Mouse (Mus musculus) layer of hippocampus, adult 8-10 months (tissue): ENCODE measurements around the gene Tas2r114. TPM values are rescaled to one million over a fixed set of nuclear protein-coding genes. Genes with fewer than 3 reads are reported as not detected.

Experiments
- DNase-seq, 2 experiments: peaks; one replicate each; pipeline ENCODE4 v3.0.0; 2022; ENCODE audit warnings: low spot score in 2 of 2
- total RNA-seq, 4 experiments: library from RNA; stranded (reverse); gene quantifications; 2 replicates each; pipeline ENCODE4 v1.2.4; 2022

Tas2r114 gene
- total RNA-seq, result not detected

- no peak for DNase-seq
Measured at GRCm38 (mm10) chr6:131689963-131690362, at the start of gene Tas2r114. TSS of gene Tas2r114 (minus strand) at chr6:131690063.

- no peak for DNase-seq
Measured at GRCm38 (mm10) chr6:131712803-131713202, 22.9 kb upstream of the Tas2r114 start.

GRCm38 (mm10) chr6:131687395-131687794, 2.5 kb downstream of the Tas2r114 start, which contains the start of gene Tas2r105:
TSS of gene Tas2r105 (minus strand) at chr6:131687495.
- DNase-seq, result no peak

GRCm38 (mm10) chr6:131685644-131686043, 4.2 kb downstream of the Tas2r114 start, which contains the start of gene Tas2r104:
TSS of gene Tas2r104 (minus strand) at chr6:131685744.
- no peak for DNase-seq

GRCm38 (mm10) chr6:131678786-131679185, 11.1 kb downstream of the Tas2r114 start, which contains the start of gene Tas2r106:
TSS of gene Tas2r106 (minus strand) at chr6:131678886.
- no peak for DNase-seq

- no peak for DNase-seq
Measured at GRCm38 (mm10) chr6:131660049-131660448, 29.8 kb downstream of the Tas2r114 start, which contains the start of gene Tas2r107. TSS of gene Tas2r107 (minus strand) at chr6:131660149.

Other genes with a start within 250 kb of the Tas2r114 start
- not detected for gene 5430401F13Rik, start 203.7 kb downstream of the Tas2r114 start, total RNA-seq
- gene Gm6619, start 203.7 kb downstream of the Tas2r114 start, total RNA-seq, result not detected
- gene Tas2r130, start 59.2 kb downstream of the Tas2r114 start, total RNA-seq, result not detected
- not detected for gene Tas2r107, start 29.9 kb downstream of the Tas2r114 start, total RNA-seq
- not detected for gene Tas2r106, start 11.2 kb downstream of the Tas2r114 start, total RNA-seq
- not detected for gene Tas2r104, start 4.3 kb downstream of the Tas2r114 start, total RNA-seq
- gene Tas2r105, start 2.6 kb downstream of the Tas2r114 start, total RNA-seq, result not detected